Mouse (Mus musculus): ENCODE measurements around the gene Pccb. TPM values are rescaled to one million over a fixed set of nuclear protein-coding genes. Genes with fewer than 3 reads are reported as not detected.

The Pccb gene
- total RNA-seq, 2 experiments from 2014 or later: 18.7 to 21.4 TPM

- no peak for ATAC-seq (replicated peaks; ENCODE audit: poor library complexity, severe bottlenecking)
Observed at GRCm38 (mm10) chr9:101052007-101052406, 17.3 kb upstream of the Pccb start.

DNA sequence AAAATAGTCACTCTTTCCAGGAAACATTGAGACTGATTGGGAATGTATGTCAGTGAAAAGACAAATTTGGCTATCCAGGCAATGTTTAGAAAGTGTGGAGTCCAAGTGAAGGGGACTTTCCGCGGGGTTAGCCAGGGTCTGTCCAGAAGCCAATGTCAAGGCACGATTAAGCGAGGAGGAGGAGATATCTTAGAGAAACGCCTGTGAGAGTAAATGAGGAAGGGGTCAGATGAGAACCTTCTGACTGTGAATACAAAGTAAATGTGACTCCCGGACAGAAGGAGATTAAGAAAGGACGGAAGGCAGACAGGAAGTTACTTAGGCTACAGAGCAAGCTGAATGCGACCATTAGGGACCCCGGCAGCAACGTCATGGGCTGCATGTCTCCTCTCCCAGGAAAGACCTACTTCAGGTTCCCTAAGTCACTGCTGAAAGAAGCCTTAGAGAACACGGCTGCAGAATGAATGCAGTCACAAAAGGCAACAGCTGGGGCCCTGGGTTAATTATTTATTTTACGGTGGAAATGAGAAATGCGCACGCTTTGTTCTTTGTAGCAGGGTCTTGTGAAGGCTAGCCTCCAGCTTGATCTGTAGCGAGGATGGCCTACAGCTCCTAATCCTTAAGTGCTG lies 11.1 kb upstream of the Pccb start:
- peak; percentile 83 for ATAC-seq (replicated peaks; ENCODE audit: poor library complexity, severe bottlenecking)

- ATAC-seq (replicated peaks; ENCODE audit: poor library complexity, severe bottlenecking): peak; percentile 66
Observed at GRCm38 (mm10) chr9:101042249-101042648, 7.6 kb upstream of the Pccb start.

DNA sequence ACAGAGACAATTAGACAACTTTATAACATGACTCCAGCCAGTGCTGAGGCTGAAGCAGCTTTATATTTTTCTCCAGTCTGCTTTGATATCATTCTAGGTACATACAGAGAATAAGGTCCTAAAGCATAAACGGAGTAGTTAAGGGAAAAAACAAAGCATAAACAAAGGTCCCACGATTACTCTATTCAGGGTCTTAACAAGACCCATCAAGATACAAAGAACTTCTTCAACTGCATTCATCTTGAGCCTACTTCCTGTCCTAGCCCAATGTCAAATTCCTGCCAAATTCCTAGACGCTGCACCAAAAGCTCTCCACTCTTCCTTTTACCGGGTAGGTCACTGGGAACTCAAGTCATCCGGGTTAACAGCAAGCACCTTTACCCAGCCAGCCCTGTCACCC lies 6.8 kb upstream of the Pccb start:
- ATAC-seq (replicated peaks; ENCODE audit: poor library complexity, severe bottlenecking): no peak

GRCm38 (mm10) chr9:101038634-101039033 lies 3.9 kb upstream of the Pccb start:
- ATAC-seq (replicated peaks; ENCODE audit: poor library complexity, severe bottlenecking): no peak

DNA sequence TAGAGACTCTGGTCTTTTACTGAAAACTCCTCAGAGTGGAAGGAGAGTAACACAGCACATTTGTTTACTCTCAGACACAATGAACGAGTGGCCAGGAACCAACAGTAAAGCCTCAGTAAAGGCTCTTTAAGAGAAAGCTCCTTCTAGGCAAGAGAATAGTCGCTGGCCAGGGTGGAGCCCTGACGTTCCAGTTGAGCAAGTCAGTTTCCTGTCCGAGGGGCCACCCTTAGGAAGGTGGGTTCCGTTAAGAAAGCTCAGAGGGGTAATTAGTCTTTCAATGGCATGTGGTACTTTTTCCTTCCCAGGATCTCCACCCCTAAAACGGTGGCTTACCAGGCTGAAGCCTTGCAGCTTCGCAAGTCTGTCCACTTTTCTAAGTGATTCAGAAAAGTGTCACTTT lies 2.7 kb upstream of the Pccb start:
- peak; percentile 34 for ATAC-seq (replicated peaks; ENCODE audit: poor library complexity, severe bottlenecking)

- ATAC-seq (replicated peaks; ENCODE audit: poor library complexity, severe bottlenecking): no peak
Observed at GRCm38 (mm10) chr9:101036876-101037275, 2.2 kb upstream of the Pccb start.

- no peak for ATAC-seq (replicated peaks; ENCODE audit: poor library complexity, severe bottlenecking)
Observed at GRCm38 (mm10) chr9:101035836-101036596, 1.3 kb upstream of the Pccb start.

GRCm38 (mm10) chr9:101033761-101034447 lies 794 bp downstream of the Pccb start:
- ATAC-seq (replicated peaks; ENCODE audit: poor library complexity, severe bottlenecking): no peak

GRCm38 (mm10) chr9:101018768-101019167 lies 15.9 kb downstream of the Pccb start:
- ATAC-seq (replicated peaks; ENCODE audit: poor library complexity, severe bottlenecking): no peak

DNA sequence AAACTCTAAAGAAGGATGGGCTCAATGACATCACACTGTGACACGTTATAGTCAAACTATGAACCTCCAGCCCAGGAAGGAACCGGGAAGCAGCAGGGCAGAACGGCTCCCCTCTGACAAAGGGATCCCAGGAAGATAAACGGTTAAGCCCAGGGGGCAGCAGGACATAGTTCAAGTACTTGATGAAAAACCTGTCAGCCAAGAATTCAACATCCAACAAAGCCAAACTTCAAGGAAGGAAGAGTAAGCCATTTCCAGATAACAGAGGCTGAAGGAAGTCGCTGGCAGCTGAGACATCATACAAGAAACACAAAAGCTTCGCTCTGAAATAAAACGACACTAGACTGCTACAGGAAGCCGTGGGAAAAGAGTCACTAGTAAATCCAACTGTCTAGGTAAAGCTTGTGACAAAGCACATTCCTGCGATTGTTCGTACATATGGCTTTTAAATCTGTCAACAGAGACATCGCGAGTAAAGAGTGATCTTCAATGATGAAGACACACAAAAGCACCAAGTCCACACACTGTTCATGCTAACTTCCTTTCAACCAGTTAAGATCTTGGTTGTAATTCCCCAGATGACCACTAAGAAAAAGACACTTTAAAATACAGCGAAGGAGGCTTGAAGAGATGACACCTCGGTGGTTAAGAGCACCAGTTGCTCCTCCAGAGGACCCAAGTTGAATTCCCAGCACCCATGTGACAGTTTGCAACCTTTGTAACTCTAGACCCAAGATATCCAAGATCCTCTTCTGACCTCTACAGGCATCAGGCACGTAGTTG lies 16.8 kb downstream of the Pccb start:
- 0 out of 2 replicates have a peak, but pooled peaks have one; percentile 22 for ATAC-seq (replicated peaks; ENCODE audit: poor library complexity, severe bottlenecking)

GRCm38 (mm10) chr9:101015324-101015723 lies 19.4 kb downstream of the Pccb start:
- ATAC-seq (replicated peaks; ENCODE audit: poor library complexity, severe bottlenecking): no peak

GRCm38 (mm10) chr9:101012433-101012832 lies 22.3 kb downstream of the Pccb start:
- ATAC-seq (replicated peaks; ENCODE audit: poor library complexity, severe bottlenecking): no peak

DNA sequence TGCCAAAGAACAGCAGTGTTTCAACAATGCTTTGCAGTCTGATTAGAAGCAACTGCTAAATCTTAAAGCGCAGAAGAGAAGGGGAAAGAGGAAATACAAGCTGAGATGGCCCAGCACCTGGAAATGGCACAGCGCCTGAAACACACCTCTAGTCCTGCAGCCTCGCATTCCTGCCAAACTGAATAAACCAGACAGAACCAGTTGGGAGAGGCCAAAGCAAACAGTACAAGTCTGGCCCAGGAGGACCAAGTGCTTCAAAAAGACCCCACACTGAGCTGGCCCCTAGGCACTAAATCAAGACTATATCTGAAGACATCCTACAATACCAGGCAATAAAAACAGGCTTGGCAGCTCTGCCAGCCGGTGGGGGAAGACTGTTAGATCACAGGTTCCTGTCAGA lies 28.8 kb downstream of the Pccb start:
- no peak for ATAC-seq (replicated peaks; ENCODE audit: poor library complexity, severe bottlenecking)

GRCm38 (mm10) chr9:101003302-101003701 lies 31.4 kb downstream of the Pccb start:
- no peak for ATAC-seq (replicated peaks; ENCODE audit: poor library complexity, severe bottlenecking)

- no peak for ATAC-seq (replicated peaks; ENCODE audit: poor library complexity, severe bottlenecking)
Observed at GRCm38 (mm10) chr9:101002841-101003240, 31.9 kb downstream of the Pccb start.

DNA sequence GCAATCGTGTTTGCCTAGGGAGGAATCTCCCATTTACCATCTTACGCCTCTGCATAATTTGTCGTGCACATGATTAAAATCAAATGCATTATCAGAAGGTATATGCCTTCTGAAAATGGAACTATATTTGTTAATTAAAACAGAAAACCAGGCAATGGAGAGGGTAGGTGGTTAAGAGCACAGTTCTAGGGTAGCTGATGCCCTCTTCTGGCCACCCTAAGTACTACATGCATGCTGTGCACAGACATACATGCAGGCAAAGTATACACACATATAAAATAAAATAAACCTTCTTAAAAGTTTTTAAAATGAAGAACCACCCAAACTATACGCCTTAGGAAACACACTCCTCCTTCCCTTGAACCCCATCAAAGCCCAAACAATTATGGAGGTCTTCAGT lies 32.6 kb downstream of the Pccb start:
- peak; percentile 50; the same call in 1 of the 2 replicates for ATAC-seq (replicated peaks; ENCODE audit: poor library complexity, severe bottlenecking)

- no peak for ATAC-seq (replicated peaks; ENCODE audit: poor library complexity, severe bottlenecking)
Observed at GRCm38 (mm10) chr9:100997138-100997537, 37.6 kb downstream of the Pccb start.

DNA sequence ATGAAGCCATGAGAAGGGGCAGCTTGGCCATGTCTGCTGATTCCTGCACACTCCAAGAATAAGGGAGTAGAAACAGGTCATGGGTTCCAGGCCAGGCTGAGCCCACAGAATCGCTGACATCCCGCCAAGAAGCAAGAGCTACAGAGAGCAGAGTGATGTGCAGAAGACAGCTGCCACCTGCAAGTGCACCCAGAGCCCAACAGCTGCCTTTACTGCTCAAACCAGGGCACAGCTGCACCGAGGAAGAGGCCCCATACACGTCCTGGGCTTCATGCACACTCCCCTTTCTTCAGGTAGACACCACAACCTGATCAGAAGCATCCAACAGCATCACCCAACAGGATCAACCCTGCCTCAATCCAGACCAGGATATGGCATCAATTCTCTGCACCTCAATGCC lies 40.8 kb downstream of the Pccb start:
- ATAC-seq (replicated peaks; ENCODE audit: poor library complexity, severe bottlenecking): no peak

- ATAC-seq (replicated peaks; ENCODE audit: poor library complexity, severe bottlenecking): no peak
Observed at GRCm38 (mm10) chr9:100992191-100992590, 42.5 kb downstream of the Pccb start.

GRCm38 (mm10) chr9:100991321-100991720 lies 43.4 kb downstream of the Pccb start:
- ATAC-seq (replicated peaks; ENCODE audit: poor library complexity, severe bottlenecking): no peak
